Mouse (Mus musculus): ENCODE results near the gene Prss23. TPM values are rescaled to one million over a fixed set of nuclear protein-coding genes. Genes with fewer than 3 reads are reported as not detected.

The Prss23 gene
- polyA plus RNA-seq (2015; fragmentation: Nextera tagmentation; extraction: Ambion mirVana) = 63.5 and 87.6 TPM in 2 replicates

GRCm38 (mm10) chr7:89526731-89527429, at the start of gene Prss23:
Prss23 (minus strand) TSS chr7:89527187.

Other genes starting within 250 kb of the Prss23 start
- 24.0 and 38.3 TPM in 2 replicates for gene Tmem135, start 123.0 kb downstream of the Prss23 start, polyA plus RNA-seq (2015; fragmentation: Nextera tagmentation; extraction: Ambion mirVana)
- gene Fzd4, start 122.8 kb downstream of the Prss23 start, polyA plus RNA-seq (2015; fragmentation: Nextera tagmentation; extraction: Ambion mirVana) = 6.5 and 9.1 TPM in 2 replicates
- gene Me3, start 105.2 kb upstream of the Prss23 start, polyA plus RNA-seq (2015; fragmentation: Nextera tagmentation; extraction: Ambion mirVana) = 1.3 and 3.5 TPM in 2 replicates

Measured in adrenal gland, postnatal 0 days (tissue).